In the genomic region with DNA sequence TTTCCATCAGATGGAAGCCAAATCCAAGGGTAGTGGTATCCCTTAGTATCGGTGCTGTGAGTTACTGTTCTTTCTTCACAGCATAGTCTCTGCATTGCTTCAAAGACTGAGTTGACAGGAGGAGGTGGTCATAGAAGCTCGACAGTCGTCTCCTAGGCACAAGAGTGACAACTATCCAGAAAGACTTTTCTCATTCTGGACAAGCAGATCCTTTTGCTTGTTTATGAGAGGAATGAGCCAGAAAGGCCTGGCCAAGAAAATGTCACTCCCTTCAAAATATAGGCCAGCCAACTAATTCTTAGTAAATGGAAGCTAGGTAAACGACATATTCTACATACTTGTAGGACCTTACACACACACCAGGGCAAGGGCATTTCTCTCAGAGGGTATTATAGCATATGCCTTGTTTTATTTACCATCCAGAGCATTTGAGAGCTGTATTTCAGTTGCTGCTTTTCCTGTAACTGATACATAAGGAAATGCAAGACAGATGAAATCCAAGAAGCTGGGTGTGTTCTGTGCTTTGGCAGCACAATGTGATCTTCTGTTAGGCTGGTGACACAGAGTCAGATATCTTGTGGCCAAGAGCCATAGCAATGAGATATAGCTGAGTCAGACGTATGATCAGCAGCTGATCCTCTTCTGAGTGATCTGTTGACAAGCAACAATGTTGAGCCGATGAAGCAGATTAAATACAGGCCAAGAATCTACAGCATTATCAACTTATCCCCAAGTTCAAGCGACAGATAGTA, we compare ENCODE assay signal across 7 mouse cellular contexts. TPM values are rescaled to one million over a fixed set of nuclear protein-coding genes. Genes with fewer than 3 reads are reported as not detected.
DNase-seq lines count a peak whose midpoint lies in the region; ATAC-seq and TF ChIP-seq lines count a peak whose summit lies in the region.

No protein-coding gene starts in this region.

- H3K9me3 ChIP-seq in kidney, embryonic 16.5 days (ENCODE audit: low read length): no peaks in the 10 kb centered on the region
- peaks cover 15% of the 10 kb centered on the region for H3K9me3 ChIP-seq in G1E (replicated peaks)

- peaks cover 29% of the 10 kb centered on the region for H3K4me1 ChIP-seq in kidney, embryonic 16.5 days (ENCODE audit: insufficient read depth, low read length)
- no peaks in the 10 kb centered on the region for H3K4me1 ChIP-seq in G1E (ENCODE audit: insufficient read depth, low read depth, low read length)

- no peaks in the 10 kb centered on the region for H3K36me3 ChIP-seq in kidney, embryonic 16.5 days (ENCODE audit: insufficient read depth, low read length)
- H3K36me3 ChIP-seq in G1E (replicated peaks): no peaks in the 10 kb centered on the region

- H3K4me2 ChIP-seq in kidney, embryonic 16.5 days (replicated peaks; ENCODE audit: low read depth, low read length): no peak overlapping the region

- peak overlapping the region; percentile 43; the same call in 1 of the 2 replicates for H3K27ac ChIP-seq in kidney, embryonic 16.5 days (ENCODE audit: low read length)

- WGBS in kidney, embryonic 16.5 days: 61% methylated on average over 7 of the region's 7 CpGs

- no peak overlapping the region for H3K4me3 ChIP-seq in kidney, embryonic 16.5 days (ENCODE audit: low read length)
- H3K4me3 ChIP-seq in G1E (ENCODE audit: low read depth, low read length): no peak overlapping the region

- no peak for DNase-seq in kidney, adult 11 months
- no peak for DNase-seq in G1E (ENCODE audit: low spot score)
- DNase-seq in fibroblast of lung, adult 2 months (ENCODE audit: low read depth): peak; percentile 75
- DNase-seq in cerebellum, postnatal 36 days: no peak
- DNase-seq in frontal cortex, postnatal 14 days (ENCODE audit: low spot score in 2 of 2): no peak

- ATAC-seq in kidney, embryonic 16.5 days (ENCODE audit: low FRiP score, low TSS enrichment): peak; percentile 40; the same call in 1 of the 2 replicates
- 0 out of 2 replicates have a peak, but pooled peaks have one; percentile 15 for ATAC-seq in G1E (ENCODE audit: extremely low read depth, insufficient number of reproducible peaks, low FRiP score, poor library complexity, severe bottlenecking)
- peak; percentile 81 for ATAC-seq in megakaryocyte progenitor cell, adult 5-6 weeks (replicated peaks; ENCODE audit: poor library complexity)

- TF ChIP-seq CTCF in G1E (IDR thresholded peaks at IDR 0.05; ENCODE audit: low read depth, low read length): no peak

- no peaks in the 10 kb centered on the region for H3K27me3 ChIP-seq in kidney, embryonic 16.5 days (ENCODE audit: insufficient read depth, low read length)
- no peaks in the 10 kb centered on the region for H3K27me3 ChIP-seq in G1E (ENCODE audit: insufficient read depth, low read length)

- H3K9ac ChIP-seq in kidney, embryonic 16.5 days (replicated peaks; ENCODE audit: low read length): no peak overlapping the region

RNA-seq across cellular contexts. Expression of gene Clec2d, which starts 35.6 kb away (rescaled TPM):
- 0.90 and 0.91 TPM in 2 replicates for polyA plus RNA-seq in kidney, embryonic 16.5 days (2015; fragmentation: Nextera tagmentation; extraction: Ambion mirVana)
- total RNA-seq in G1E (2014; fragmentation: Nextera tagmentation): not detected in 2 replicates
- 0.12 TPM in 1 of 2 replicates, not detected in the other for total RNA-seq in G1E (2017)
- not detected in 2 replicates for polyA plus RNA-seq in G1E (2012)
- total RNA-seq in megakaryocyte progenitor cell, adult 5-6 weeks (2015): 16.8 and 26.4 TPM in 2 replicates
- 101 and 118 TPM in 2 replicates for total RNA-seq in megakaryocyte progenitor cell, adult 5-6 weeks (2017)

RNA-seq across cellular contexts. Expression of gene Cd69, which starts 59.2 kb away (rescaled TPM):
- polyA plus RNA-seq in kidney, embryonic 16.5 days (2015; fragmentation: Nextera tagmentation; extraction: Ambion mirVana): 0.13 TPM in 1 of 2 replicates, not detected in the other
- not detected in 2 replicates for total RNA-seq in G1E (2014; fragmentation: Nextera tagmentation)
- total RNA-seq in G1E (2017): 0.12 TPM in 1 of 2 replicates, not detected in the other
- not detected in 2 replicates for polyA plus RNA-seq in G1E (2012)
- total RNA-seq in megakaryocyte progenitor cell, adult 5-6 weeks (2015): 128 and 146 TPM in 2 replicates
- total RNA-seq in megakaryocyte progenitor cell, adult 5-6 weeks (2017): 109 and 150 TPM in 2 replicates

Comparison
In these comparisons a context has a peak if more than half of its experiments do, and no peak if none do; other contexts are left out.
1. ATAC-seq: peak in every context shown above with its lines; median percentile 81 in megakaryocyte progenitor cell, adult 5-6 weeks; 40 in kidney, embryonic 16.5 days; 15 in G1E.
2. RNA of gene Clec2d, which starts 35.6 kb away (total RNA-seq): 16.8 to 118 TPM in megakaryocyte progenitor cell, adult 5-6 weeks; 0.12 TPM in G1E; every median in the first group is over 10 times any median in the second.
3. RNA of gene Cd69, which starts 59.2 kb away (total RNA-seq): 109 to 150 TPM in megakaryocyte progenitor cell, adult 5-6 weeks; 0.12 TPM in G1E; every median in the first group is over 10 times any median in the second.